Mouse (Mus musculus): ENCODE data around the gene Mrpl3.

DNA sequence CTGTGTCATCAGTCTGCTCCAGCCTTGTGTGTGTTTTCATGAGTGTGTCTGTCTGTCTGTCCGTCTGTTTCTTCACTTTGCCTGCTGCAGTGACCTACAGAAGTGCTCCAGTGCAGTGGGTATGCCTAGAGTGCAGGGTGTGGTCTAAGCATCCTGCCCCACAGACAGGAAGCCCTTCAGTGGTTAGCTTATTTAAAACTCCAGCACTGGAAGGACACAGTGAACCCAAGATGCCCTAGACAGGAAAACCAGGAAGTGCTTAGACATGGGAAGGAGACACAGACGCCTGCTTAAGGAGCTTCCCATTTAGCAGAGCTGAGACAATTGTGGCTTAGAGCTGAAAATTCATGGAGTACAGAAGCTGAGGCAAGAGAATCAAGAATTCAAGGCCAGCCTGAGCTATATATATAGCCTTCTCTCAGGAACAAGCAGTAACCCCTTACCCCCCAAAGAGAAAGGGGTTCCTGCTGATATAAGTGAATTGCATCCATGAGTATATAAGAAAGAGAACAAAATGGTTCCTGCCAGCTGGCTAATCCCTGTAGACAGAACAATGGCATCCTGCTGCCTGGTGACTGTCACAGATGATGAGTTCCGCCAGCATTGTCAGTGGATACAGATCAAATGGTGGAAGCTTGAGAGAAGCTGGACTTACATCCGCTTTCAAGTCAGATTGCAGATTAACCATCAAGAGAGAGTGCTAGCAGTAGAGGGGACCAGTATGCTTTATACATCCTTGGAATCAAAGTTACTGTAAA is 20.1 kb downstream of the Mrpl3 start:
- TF ChIP-seq GATA1 (IDR thresholded peaks at IDR 0.05; ENCODE audit: low read length) = no peak
- no peak for TF ChIP-seq TAL1 (IDR thresholded peaks at IDR 0.05; ENCODE audit: low read length)

Data from erythroblast, embryonic 14.5 days (primary cell).